Comparison of ENCODE assay signal across 35 mouse cellular contexts in genomic region chr7:144114230-144114629, GRCm38 (mm10).
"Had no signal": no experiment of that assay in that cellular context is flagged by ENCODE, and none has a peak within 500 bp of the region (broad histone marks: within the 10 kb centered on the region; RNA-seq: fewer than 3 reads in every experiment).

No protein-coding gene starts in this region.

- H3K9ac ChIP-seq: heart, embryonic 12.5 days; heart, embryonic 13.5 days; heart, embryonic 15.5 days; hindbrain, embryonic 12.5 days; hindbrain, embryonic 13.5 days; hindbrain, embryonic 14.5 days; hindbrain, embryonic 15.5 days; intestine, embryonic 15.5 days; kidney, embryonic 15.5 days had no signal

- H3K9me3 ChIP-seq: heart, embryonic 12.5 days; heart, embryonic 13.5 days; heart, embryonic 15.5 days; hindbrain, embryonic 10.5 days; hindbrain, embryonic 13.5 days; hindbrain, embryonic 15.5 days; intestine, embryonic 15.5 days; kidney, embryonic 15.5 days had no signal

- H3K36me3 ChIP-seq: heart, embryonic 12.5 days; heart, embryonic 13.5 days; heart, embryonic 15.5 days; hindbrain, embryonic 10.5 days; hindbrain, embryonic 12.5 days; hindbrain, embryonic 13.5 days; hindbrain, embryonic 15.5 days; intestine, embryonic 15.5 days; kidney, embryonic 15.5 days had no signal

- H3K27me3 ChIP-seq: heart, embryonic 15.5 days; hindbrain, embryonic 12.5 days; hindbrain, embryonic 13.5 days; hindbrain, embryonic 15.5 days; intestine, embryonic 15.5 days; kidney, embryonic 15.5 days had no signal

- DNase-seq: heart, postnatal 10 days; heart, postnatal 14 days; heart, postnatal 36 days; heart, postnatal 4 days; kidney, adult 11 months; kidney, adult 18-20 months; kidney, adult 2 months; kidney, adult 8-10 months; kidney, adult 9 months; kidney, postnatal 10 days; kidney, postnatal 14 days; kidney, postnatal 25 days; kidney, postnatal 36 days; kidney, postnatal 4 days; layer of hippocampus, adult 9-11 months; layer of hippocampus, postnatal 36 days had no signal

- H3K4me2 ChIP-seq: heart, embryonic 11.5 days; heart, embryonic 12.5 days; heart, embryonic 13.5 days; heart, embryonic 15.5 days; hindbrain, embryonic 12.5 days; hindbrain, embryonic 13.5 days; hindbrain, embryonic 14.5 days; hindbrain, embryonic 15.5 days; intestine, embryonic 15.5 days; kidney, embryonic 15.5 days had no signal

- H3K4me3 ChIP-seq: heart, embryonic 12.5 days; heart, embryonic 13.5 days; heart, embryonic 15.5 days; hindbrain, embryonic 10.5 days; hindbrain, embryonic 12.5 days; hindbrain, embryonic 13.5 days; hindbrain, embryonic 15.5 days; intestine, embryonic 15.5 days; kidney, embryonic 15.5 days; layer of hippocampus, adult 2 months; left cerebral cortex, adult 2 months had no signal

- ATAC-seq: hindbrain, embryonic 16.5 days; hindbrain, postnatal 0 days; inflammation-experienced regulatory T-cells, adult 6 months; intestine, embryonic 15.5 days; intestine, embryonic 16.5 days; intestine, postnatal 0 days had no signal

- H3K27ac ChIP-seq: heart, embryonic 13.5 days; heart, embryonic 15.5 days; hindbrain, embryonic 10.5 days; hindbrain, embryonic 12.5 days; hindbrain, embryonic 13.5 days; hindbrain, embryonic 14.5 days; hindbrain, embryonic 15.5 days; hindbrain, postnatal 0 days; intestine, embryonic 15.5 days; kidney, embryonic 15.5 days; kidney, postnatal 0 days; layer of hippocampus, adult 2 months; left cerebral cortex, adult 2 months had no signal
